Mouse (Mus musculus): ENCODE measurements around the gene Rin1.

Rin1 gene

DNA sequence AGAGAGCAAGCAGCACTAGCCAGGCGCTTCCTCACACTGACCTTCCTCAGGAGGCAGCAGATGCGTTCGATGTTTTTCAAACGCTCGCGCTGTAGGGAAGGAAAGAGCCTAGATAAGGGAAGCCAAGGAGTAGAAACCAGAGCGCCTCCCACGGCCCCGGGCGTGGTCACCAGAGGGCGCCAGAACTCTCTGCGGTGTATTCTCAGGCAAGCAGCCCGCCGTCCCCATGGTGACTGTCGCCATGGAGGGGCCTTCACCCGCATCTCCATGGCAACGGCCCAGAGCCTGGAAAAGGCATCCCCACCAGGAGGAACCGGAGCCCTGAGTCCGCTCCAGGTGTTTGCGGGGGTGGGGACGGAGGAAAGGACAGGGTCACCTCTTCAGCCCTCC, 44.0 kb downstream of the Rin1 start:
- peak; percentile 88 to 96 for DNase-seq (ENCODE audit: low spot score in 2 of 2)

DNA sequence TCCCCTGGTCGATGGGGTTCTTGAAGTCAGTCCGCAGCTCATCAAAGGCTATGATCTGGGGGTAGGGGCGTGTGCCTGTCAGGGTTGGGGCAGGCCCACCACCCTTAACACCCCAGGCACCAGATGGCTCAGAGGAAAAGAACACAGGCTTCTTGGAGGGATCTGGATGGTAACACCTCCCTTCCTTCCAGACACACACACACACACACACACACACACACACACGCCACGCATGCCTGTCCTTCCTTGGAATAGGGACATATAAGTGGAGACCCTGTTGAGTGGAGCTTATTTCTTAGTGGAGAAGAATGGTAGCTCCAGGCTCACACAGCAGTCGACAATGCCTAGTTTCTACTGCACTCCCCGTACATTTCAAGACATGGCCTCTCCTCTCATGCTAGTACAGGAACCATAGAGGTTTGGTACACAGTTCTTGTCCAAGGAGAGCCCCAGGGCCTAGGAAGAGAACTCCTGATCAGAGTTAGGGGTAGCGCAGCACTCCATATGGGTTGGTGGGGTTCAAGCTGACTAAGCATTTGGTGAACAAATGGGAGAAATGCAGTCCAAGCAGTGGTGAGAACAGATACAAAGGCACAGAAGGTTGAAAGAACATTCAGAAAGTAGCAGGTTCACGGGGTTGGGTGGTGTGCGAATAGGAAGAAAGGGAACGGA, 44.6 kb downstream of the Rin1 start:
- DNase-seq (ENCODE audit: low spot score in 2 of 2): no peak

GRCm38 (mm10) chr19:5095887-5096474, 45.7 kb downstream of the Rin1 start:
- DNase-seq (ENCODE audit: low spot score in 2 of 2): no peak

DNA sequence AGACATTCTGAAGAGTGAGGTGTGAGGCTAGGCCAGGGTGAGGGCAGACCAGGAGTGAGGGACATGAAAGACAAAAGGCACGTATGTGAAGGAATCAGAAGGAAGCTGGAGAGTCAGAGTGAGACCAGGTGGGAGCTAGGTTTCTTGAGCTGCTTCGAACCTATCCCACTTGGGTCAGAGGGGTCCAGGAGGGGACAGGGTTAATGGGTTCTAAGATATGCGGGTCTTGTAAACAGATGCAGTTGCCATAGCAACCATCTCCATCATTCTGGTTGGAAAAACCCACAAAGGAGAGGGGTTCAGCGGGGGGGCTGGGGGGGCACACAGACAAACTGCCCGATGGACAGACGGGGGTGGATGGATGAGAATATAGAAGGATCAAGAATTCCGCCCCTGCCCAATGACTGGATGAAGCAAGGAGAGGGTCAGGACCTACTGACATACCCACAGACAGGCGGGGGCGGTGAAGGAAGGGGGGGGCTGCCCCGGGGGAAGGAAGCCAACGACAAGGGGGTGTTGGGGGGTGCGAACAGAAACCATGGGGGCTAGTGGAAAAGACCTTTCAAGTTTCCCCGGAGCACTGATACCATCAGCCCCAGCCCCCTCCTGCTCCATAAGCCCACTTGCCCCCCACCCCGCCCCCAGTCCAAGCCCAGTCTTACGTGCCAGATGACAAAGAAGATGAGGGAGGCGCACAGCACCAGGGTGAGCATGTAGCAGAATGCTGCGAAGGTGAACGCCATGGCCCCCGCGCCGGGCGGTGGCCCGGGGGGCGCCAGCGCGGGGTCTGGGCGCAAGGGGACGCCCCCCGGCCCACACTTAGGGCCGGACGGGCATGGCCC, 47.5 kb downstream of the Rin1 start:
- no peak for DNase-seq (ENCODE audit: low spot score in 2 of 2)

GRCm38 (mm10) chr19:5098363-5099143, 48.3 kb downstream of the Rin1 start, which contains the start of gene Cnih2:
Gene Cnih2 (minus strand): TSS chr19:5098521.
- peak; percentile 47 to 79 for DNase-seq (ENCODE audit: low spot score in 2 of 2)

GRCm38 (mm10) chr19:5106074-5106473, 55.8 kb downstream of the Rin1 start:
- no peak for DNase-seq (ENCODE audit: low spot score in 2 of 2)
